Mouse (Mus musculus) ES-Bruce4 (cell line): Measurements from ENCODE around the gene Mypn. TPM values are rescaled to one million over a fixed set of nuclear protein-coding genes. Genes with fewer than 3 reads are reported as not detected.
A peak's percentile ranks its signal among the peaks of the same experiment; 100 is the strongest.

Experiments
- H3K27ac ChIP-seq: 2 replicates; pipeline ENCODE4 v1.5.1; 2012; ENCODE audit warnings: low read length, inconsistent platforms; ENCODE audit not compliant: insufficient read depth
- H3K27me3 ChIP-seq: 2 replicates; pipeline ENCODE4 v1.6.1; 2012; ENCODE audit warnings: mild to moderate bottlenecking, low read length, inconsistent platforms; ENCODE audit not compliant: control insufficient read depth, poor library complexity, insufficient read depth, severe bottlenecking
- H3K36me3 ChIP-seq: 2 replicates; pipeline ENCODE4 v1.6.1; 2012; ENCODE audit warnings: inconsistent platforms, mild to moderate bottlenecking, low read length, moderate library complexity; ENCODE audit not compliant: control insufficient read depth, poor library complexity, insufficient read depth, severe bottlenecking
- H3K4me1 ChIP-seq: one replicate; pipeline ENCODE4 v1.8.1; 2011; ENCODE audit warnings: low read length; ENCODE audit not compliant: control insufficient read depth, insufficient read depth
- H3K4me3 ChIP-seq: 2 replicates; pipeline ENCODE4 v1.5.1; 2011; ENCODE audit warnings: low read depth, mild to moderate bottlenecking, low read length
- H3K9ac ChIP-seq: 2 replicates; pipeline ENCODE4 v1.6.1; 2012; ENCODE audit warnings: low read depth, mild to moderate bottlenecking, inconsistent platforms; ENCODE audit not compliant: poor library complexity, severe bottlenecking
- H3K9me3 ChIP-seq: replicated peaks from 2 replicates; pipeline ENCODE4 v1.6.1; 2012; ENCODE audit warnings: mild to moderate bottlenecking, low read length, inconsistent platforms; ENCODE audit not compliant: control insufficient read depth, poor library complexity, insufficient read depth, severe bottlenecking
- CTCF ChIP-seq: IDR thresholded peaks from one replicate; pipeline ENCODE4 v1.8.1; 2011; ENCODE audit warnings: low read depth, low read length
- EP300 ChIP-seq: IDR thresholded peaks from 2 replicates; pipeline ENCODE4 v1.6.1; 2011; ENCODE audit warnings: low read depth, low read length; ENCODE audit not compliant: insufficient read depth
- POLR2A ChIP-seq: IDR thresholded peaks from one replicate; pipeline ENCODE4 v1.8.1; 2011; ENCODE audit warnings: low read length; ENCODE audit not compliant: insufficient read depth
- polyA plus RNA-seq: library from polyadenylated mRNA; stranded (reverse); fragments of >200 nt; gene quantifications from 2 replicates; pipeline ENCODE4 v1.2.4, GENCODE M21; 2011; ENCODE audit warnings: low read depth; ENCODE audit not compliant: missing spikeins, insufficient read depth, insufficient read length

Mypn gene
- polyA plus RNA-seq, 1 experiment: 0.66 TPM

GRCm38 (mm10) chr10:63098191-63098590 is 105.6 kb downstream of the Mypn start:
- Histone ChIP-seq H3K9ac (no peak overlapping the region), H3K4me3 (no peak overlapping the region), H3K36me3 (no peaks in the 10 kb centered on the region), H3K27ac (no peak overlapping the region), H3K4me1 (no peaks in the 10 kb centered on the region), H3K27me3 (peaks cover 4% of the 10 kb centered on the region; the same call in 1 of the 2 replicates), H3K9me3 (peaks cover 14% of the 10 kb centered on the region; the same call in 1 of the 2 replicates)
- TF ChIP-seq EP300 (no peak), POLR2A (no peak), CTCF (no peak)

GRCm38 (mm10) chr10:63096757-63097156 is 107.0 kb downstream of the Mypn start:
- Histone ChIP-seq H3K27ac (no peak overlapping the region), H3K9ac (no peak overlapping the region), H3K27me3 (peaks cover 4% of the 10 kb centered on the region; the same call in 1 of the 2 replicates), H3K36me3 (no peaks in the 10 kb centered on the region), H3K9me3 (peaks cover 3% of the 10 kb centered on the region; the same call in 1 of the 2 replicates), H3K4me1 (no peaks in the 10 kb centered on the region), H3K4me3 (no peak overlapping the region)
- TF ChIP-seq CTCF: no peak
- TF ChIP-seq POLR2A: no peak
- no peak for TF ChIP-seq EP300

- H3K4me1 ChIP-seq: peaks cover 3% of the 10 kb centered on the region
- H3K4me3 ChIP-seq: no peak overlapping the region
- TF ChIP-seq POLR2A (no peak), EP300 (no peak), CTCF (no peak)
- H3K9me3 ChIP-seq: no peaks in the 10 kb centered on the region
- H3K27ac ChIP-seq: no peak overlapping the region
- H3K27me3 ChIP-seq: peaks cover 2% of the 10 kb centered on the region; the same call in 1 of the 2 replicates
- no peaks in the 10 kb centered on the region for H3K36me3 ChIP-seq
- H3K9ac ChIP-seq: no peak overlapping the region
These were observed 110.9 kb downstream of the Mypn start for GRCm38 (mm10) chr10:63092616-63093550.

- Histone ChIP-seq H3K9ac (no peak overlapping the region), H3K4me1 (peaks cover 3% of the 10 kb centered on the region), H3K9me3 (no peaks in the 10 kb centered on the region), H3K4me3 (no peak overlapping the region), H3K27me3 (0 out of 2 replicates have a peak, but pooled peaks cover 2% of the 10 kb centered on the region), H3K27ac (no peak overlapping the region), H3K36me3 (no peaks in the 10 kb centered on the region)
- no peak for TF ChIP-seq POLR2A
- TF ChIP-seq CTCF: no peak
- no peak for TF ChIP-seq EP300
These were observed 111.8 kb downstream of the Mypn start for GRCm38 (mm10) chr10:63091915-63092314.

- 0 out of 2 replicates have a peak, but pooled peaks cover 2% of the 10 kb centered on the region for H3K27me3 ChIP-seq
- no peak for TF ChIP-seq EP300
- TF ChIP-seq CTCF: no peak
- no peak for TF ChIP-seq POLR2A
- H3K36me3 ChIP-seq: no peaks in the 10 kb centered on the region
- no peak overlapping the region for H3K27ac ChIP-seq
- no peaks in the 10 kb centered on the region for H3K9me3 ChIP-seq
- H3K9ac ChIP-seq: peak overlapping the region; percentile 25
- peak overlapping the region; percentile 34 for H3K4me3 ChIP-seq
- H3K4me1 ChIP-seq: peaks cover 3% of the 10 kb centered on the region
These were observed 113.8 kb downstream of the Mypn start for GRCm38 (mm10) chr10:63089758-63090571.
